Mouse (Mus musculus) CH12.LX (cell line): ENCODE measurements at regions not wholly inside any gene's neighbourhood (a gene's known extent, or its start where the extent isn't known, plus 50 kb on each side); places are given as distances from the start of the nearest gene placed in this dataset.

Experiments used
- DNase-seq: peaks from one replicate; pipeline ENCODE4 v3.0.0-alpha.2; 2013; ENCODE audit errors: extremely low read depth
- H3K27ac ChIP-seq: 2 replicates; pipeline ENCODE4 v1.5.1; 2012; ENCODE audit warnings: low read depth, mild to moderate bottlenecking, control low read depth, moderate library complexity; ENCODE audit not compliant: insufficient read depth
- H3K27me3 ChIP-seq: replicated peaks from 2 replicates; pipeline ENCODE3; 2012; ENCODE audit warnings: inconsistent platforms
- H3K36me3 ChIP-seq, 2 experiments: replicated peaks in 1 of 2; 2 replicates each; pipeline versions ENCODE3 to v1.6.1; 2012; ENCODE audit warnings: inconsistent platforms in 1 of 2, low read length in 1 of 2, mild to moderate bottlenecking in 1 of 2, mixed read lengths in 1 of 2, moderate library complexity in 1 of 2; ENCODE audit not compliant: control insufficient read depth in 1 of 2, insufficient read depth in 1 of 2
- H3K4me1 ChIP-seq, 2 experiments: 2 replicates each; pipeline ENCODE4 v1.6.1; 2012; ENCODE audit warnings: inconsistent platforms in 1 of 2, moderate library complexity in 1 of 2; ENCODE audit not compliant: insufficient read depth in 2 of 2, control insufficient read depth in 1 of 2
- H3K4me2 ChIP-seq: 2 replicates; pipeline ENCODE4 v1.6.1; 2012; ENCODE audit warnings: low read depth, mild to moderate bottlenecking, control low read depth; ENCODE audit not compliant: poor library complexity, insufficient read depth, severe bottlenecking
- H3K4me3 ChIP-seq, 3 experiments: fragments of 150-350 bp in 1 of 3; sonication (generic) in 1 of 3; replicated peaks in 1 of 3; 2 replicates each; pipeline versions ENCODE3 to v1.5.1; 2011 to 2012; ENCODE audit warnings: low read depth in 2 of 3, low read length in 2 of 3, mild to moderate bottlenecking in 2 of 3, moderate library complexity in 2 of 3, control low read depth in 1 of 3, improper control_type of control experiment in 1 of 3, inconsistent platforms in 1 of 3, mixed read lengths in 1 of 3; ENCODE audit not compliant: poor library complexity in 1 of 3
- H3K79me2 ChIP-seq: replicated peaks from 2 replicates; pipeline ENCODE4 v1.6.1; 2012; ENCODE audit warnings: mild to moderate bottlenecking, moderate library complexity; ENCODE audit not compliant: control insufficient read depth, poor library complexity, insufficient read depth, severe bottlenecking; ENCODE audit errors: extremely low read depth
- H3K9ac ChIP-seq: 2 replicates; pipeline ENCODE4 v1.6.1; 2012; ENCODE audit warnings: low read depth, mild to moderate bottlenecking, control low read depth, moderate library complexity; ENCODE audit not compliant: insufficient read depth
- H3K9me3 ChIP-seq: replicated peaks from 2 replicates; pipeline ENCODE3; 2012; ENCODE audit warnings: low read length, inconsistent platforms, mixed read lengths
- BHLHE40 ChIP-seq: IDR thresholded peaks from 2 replicates; pipeline ENCODE4 v1.6.1; 2011; ENCODE audit warnings: mild to moderate bottlenecking, low read depth, low read length, improper control_type of control experiment
- CHD2 ChIP-seq: IDR thresholded peaks from 2 replicates; pipeline ENCODE4 v1.6.1; 2011; ENCODE audit warnings: low read length, improper control_type of control experiment
- CTCF ChIP-seq, 2 experiments: IDR thresholded peaks in 1 of 2; conservative IDR thresholded peaks in 1 of 2; 2 replicates each; pipeline ENCODE4 v1.5.1; 2011 to 2012; ENCODE audit warnings: low read depth in 2 of 2, low read length in 2 of 2, improper control_type of control experiment in 1 of 2, inconsistent platforms in 1 of 2, mild to moderate bottlenecking in 1 of 2, moderate library complexity in 1 of 2
- EP300 ChIP-seq: IDR thresholded peaks from 2 replicates; pipeline ENCODE4 v1.6.1; 2011; ENCODE audit warnings: low read length, improper control_type of control experiment
- ETS1 ChIP-seq: conservative IDR thresholded peaks from 2 replicates; pipeline ENCODE4 v1.6.1; 2012; ENCODE audit warnings: low read depth, mild to moderate bottlenecking, inconsistent platforms, low read length, improper control_type of control experiment, moderate library complexity
- MAZ ChIP-seq: IDR thresholded peaks from 2 replicates; pipeline ENCODE4 v1.6.1; 2012; ENCODE audit warnings: low read depth, mild to moderate bottlenecking, inconsistent platforms, low read length, improper control_type of control experiment, moderate library complexity
- MEF2A ChIP-seq: IDR thresholded peaks from 2 replicates; pipeline ENCODE4 v1.6.1; 2014; ENCODE audit warnings: low read depth, mild to moderate bottlenecking, inconsistent platforms, low read length, improper control_type of control experiment, borderline replicate concordance
- MYC ChIP-seq: IDR thresholded peaks from 2 replicates; pipeline ENCODE4 v1.6.1; 2011; ENCODE audit warnings: low read depth, mild to moderate bottlenecking, improper control_type of control experiment, low read length
- PAX5 ChIP-seq: IDR thresholded peaks from 2 replicates; pipeline ENCODE4 v1.6.1; 2012; ENCODE audit warnings: low read length, inconsistent platforms, mixed read lengths
- POLR2AphosphoS2 ChIP-seq: IDR thresholded peaks from 2 replicates; pipeline ENCODE4 v1.6.1; 2011; ENCODE audit warnings: low read depth, low read length, improper control_type of control experiment
- RAD21 ChIP-seq: IDR thresholded peaks from 2 replicates; pipeline ENCODE4 v1.6.1; 2011; ENCODE audit warnings: low read depth, mild to moderate bottlenecking, low read length, improper control_type of control experiment, moderate library complexity
- RCOR1 ChIP-seq: conservative IDR thresholded peaks from 2 replicates; pipeline ENCODE4 v1.6.1; 2012; ENCODE audit warnings: low read depth, mild to moderate bottlenecking, inconsistent platforms, low read length, improper control_type of control experiment
- SIN3A ChIP-seq: IDR thresholded peaks from 2 replicates; pipeline ENCODE4 v1.6.1; 2012; ENCODE audit warnings: low read length, improper control_type of control experiment, inconsistent platforms
- SMC3 ChIP-seq: IDR thresholded peaks from 2 replicates; pipeline ENCODE4 v1.6.1; 2011; ENCODE audit warnings: low read depth, low read length, improper control_type of control experiment
- TCF12 ChIP-seq: IDR thresholded peaks from 2 replicates; pipeline ENCODE4 v1.6.1; 2014; ENCODE audit warnings: low read depth, mild to moderate bottlenecking, inconsistent platforms, low read length, improper control_type of control experiment
- USF1 ChIP-seq: IDR thresholded peaks from 2 replicates; pipeline ENCODE4 v1.6.1; 2014; ENCODE audit warnings: low read depth, mild to moderate bottlenecking, inconsistent platforms, low read length, improper control_type of control experiment
- ZC3H11A ChIP-seq: IDR thresholded peaks from 2 replicates; pipeline ENCODE4 v1.6.1; 2012; ENCODE audit warnings: low read depth, mild to moderate bottlenecking, inconsistent platforms, low read length, improper control_type of control experiment
- dilution Hi-C: fragments of 300-500 bp; cut with MboI; formaldehyde crosslinking; loops from 2 replicates; pipeline ENCODE4 v1.14.3; 2020; ENCODE audit warnings: low sequenced_read_pairs; ENCODE audit not compliant: extremely low pct_unique_long_range_greater_than_20kb, extremely low pct_ligation_motif_present
- in situ Hi-C: fragments of 300-500 bp; cut with MboI; formaldehyde crosslinking; loops from 3 replicates; pipeline ENCODE4 v1.14.3; 2019; ENCODE audit warnings: low sequenced_read_pairs, low pct_ligation_motif_present, low pct_unique_long_range_greater_than_20kb, mixed read lengths

GRCm38 (mm10) chr1:185533471-185533870, 78.8 kb downstream of the Slc30a10 start:
- H3K79me2 ChIP-seq: no peaks in the 10 kb centered on the region
- no peaks in the 10 kb centered on the region for H3K27me3 ChIP-seq
- dilution Hi-C loops: no loop called here
- no peak overlapping the region for H3K9ac ChIP-seq
- H3K4me3 ChIP-seq: no peak overlapping the region
- H3K36me3 ChIP-seq: no peaks in the 10 kb centered on the region
- peaks cover 6% of the 10 kb centered on the region for H3K9me3 ChIP-seq
- in situ Hi-C loops: loop anchor here (25.0 kb wide), 1 partner anchor 154 kb away; no protein-coding TSS in a partner anchor
- H3K4me1 ChIP-seq: no peaks in the 10 kb centered on the region
- no peak for DNase-seq
- H3K4me2 ChIP-seq: no peak overlapping the region
- TF ChIP-seq MYC (no peak), RAD21 (no peak)
- no peak overlapping the region for H3K27ac ChIP-seq

GRCm38 (mm10) chr1:185534129-185534528, 79.5 kb downstream of the Slc30a10 start:
- no peaks in the 10 kb centered on the region for H3K4me1 ChIP-seq
- H3K36me3 ChIP-seq: no peaks in the 10 kb centered on the region
- H3K27me3 ChIP-seq: no peaks in the 10 kb centered on the region
- H3K9ac ChIP-seq: no peak overlapping the region
- no peak overlapping the region for H3K4me3 ChIP-seq
- DNase-seq: no peak
- H3K27ac ChIP-seq: no peak overlapping the region
- TF ChIP-seq ETS1 (no peak), MAZ (no peak), EP300 (no peak)
- dilution Hi-C loops: no loop called here
- in situ Hi-C loops: loop anchor here (25.0 kb wide), 1 partner anchor 153 kb away; no protein-coding TSS in a partner anchor
- H3K4me2 ChIP-seq: no peak overlapping the region
- peaks cover 6% of the 10 kb centered on the region for H3K9me3 ChIP-seq
- no peaks in the 10 kb centered on the region for H3K79me2 ChIP-seq

- Histone ChIP-seq H3K36me3 (no peaks in the 10 kb centered on the region), H3K9me3 (peaks cover 6% of the 10 kb centered on the region), H3K4me2 (no peak overlapping the region), H3K4me3 (no peak overlapping the region)
- dilution Hi-C loops: no loop called here
- DNase-seq: no peak
- TF ChIP-seq POLR2AphosphoS2: no peak
- no peak for TF ChIP-seq CTCF (conservative IDR thresholded peaks at IDR 0.05 in 1 of 2, IDR thresholded peaks at IDR 0.05 in 1 of 2; ENCODE audit: low read depth in 2 of 2, low read length in 2 of 2)
- no peak for TF ChIP-seq PAX5
- no peak for TF ChIP-seq ZC3H11A
- no peak for TF ChIP-seq MEF2A
- no peak for TF ChIP-seq TCF12
- no peak for TF ChIP-seq RCOR1
- no peak for TF ChIP-seq USF1
- no peak for TF ChIP-seq SIN3A
- no peak for TF ChIP-seq SMC3
- no peak for TF ChIP-seq CHD2
- no peak for TF ChIP-seq BHLHE40
- TF ChIP-seq, all 38 proteins: peak for 0
- Histone ChIP-seq H3K27me3 (no peaks in the 10 kb centered on the region), H3K79me2 (no peaks in the 10 kb centered on the region), H3K9ac (no peak overlapping the region), H3K27ac (no peak overlapping the region), H3K4me1 (no peaks in the 10 kb centered on the region)
- in situ Hi-C loops: loop anchor here (25.0 kb wide), 1 partner anchor 152 kb away; no protein-coding TSS in a partner anchor
Observed at GRCm38 (mm10) chr1:185535321-185535720, 80.7 kb downstream of the Slc30a10 start.
